Mouse (Mus musculus) leukemia stem cell, adult 10-12 weeks (primary cell): ENCODE results near the gene Pih1d1. TPM values are rescaled to one million over a fixed set of nuclear protein-coding genes. Genes with fewer than 3 reads are reported as not detected.

ENCODE experiments used
- polyA plus RNA-seq: library from polyadenylated mRNA; stranded (reverse); fragments of >175 nt; gene quantifications from 2 replicates; pipeline ENCODE4 v1.2.3, GENCODE M21; 2012; ENCODE audit warnings: low replicate concordance

The Pih1d1 gene
- 30.9 and 48.1 TPM in 2 replicates for polyA plus RNA-seq

DNA sequence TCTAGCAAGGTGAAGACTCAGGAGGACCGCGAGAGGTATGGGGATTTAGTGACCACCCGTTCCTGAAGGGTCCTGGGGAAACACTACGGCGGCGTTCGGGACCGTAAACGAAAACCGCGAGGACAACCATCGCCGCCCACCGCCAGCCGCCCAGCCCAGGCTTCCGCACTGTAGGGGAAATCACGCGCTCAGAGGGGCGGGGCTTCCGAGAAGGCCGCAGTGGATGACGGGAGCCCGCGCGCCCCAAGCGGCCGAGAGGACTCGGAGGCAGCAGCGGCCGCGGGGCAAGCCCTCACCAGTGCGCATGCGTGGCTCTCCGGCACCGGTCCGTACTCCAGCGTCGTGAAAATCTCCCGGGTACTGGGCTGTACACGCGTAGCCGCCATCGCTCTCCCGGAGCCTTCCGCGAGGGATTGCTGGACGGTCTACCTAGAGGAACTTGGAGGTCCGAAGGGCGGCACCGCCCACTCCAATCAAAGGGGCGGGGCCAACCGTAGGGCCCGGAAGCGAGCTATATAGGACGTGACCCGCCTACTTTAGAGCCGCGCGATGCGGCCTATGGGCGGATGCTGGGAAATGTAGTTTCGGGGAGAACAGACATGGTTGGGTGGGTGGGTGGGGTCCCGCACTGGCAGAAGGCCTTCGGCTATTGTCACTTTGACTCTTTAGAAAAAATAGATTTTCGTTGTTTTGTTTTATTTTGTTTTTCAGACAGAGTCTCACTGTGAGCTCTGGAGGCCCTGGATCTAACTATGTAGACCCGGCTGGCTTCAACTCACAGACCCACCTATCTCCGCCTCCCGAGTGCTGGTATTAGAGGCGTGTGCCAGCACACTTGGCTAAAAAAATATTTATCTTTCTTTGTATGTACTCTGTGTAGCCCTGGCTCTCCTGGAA lies at the start of gene Pih1d1, which contains the start of gene Aldh16a1:
Gene Pih1d1, plus strand, starts transcription at position 208 of the 897 bp plus-strand sequence.
Gene Aldh16a1, minus strand, starts transcription at position 489 of the 897 bp plus-strand sequence.

DNA sequence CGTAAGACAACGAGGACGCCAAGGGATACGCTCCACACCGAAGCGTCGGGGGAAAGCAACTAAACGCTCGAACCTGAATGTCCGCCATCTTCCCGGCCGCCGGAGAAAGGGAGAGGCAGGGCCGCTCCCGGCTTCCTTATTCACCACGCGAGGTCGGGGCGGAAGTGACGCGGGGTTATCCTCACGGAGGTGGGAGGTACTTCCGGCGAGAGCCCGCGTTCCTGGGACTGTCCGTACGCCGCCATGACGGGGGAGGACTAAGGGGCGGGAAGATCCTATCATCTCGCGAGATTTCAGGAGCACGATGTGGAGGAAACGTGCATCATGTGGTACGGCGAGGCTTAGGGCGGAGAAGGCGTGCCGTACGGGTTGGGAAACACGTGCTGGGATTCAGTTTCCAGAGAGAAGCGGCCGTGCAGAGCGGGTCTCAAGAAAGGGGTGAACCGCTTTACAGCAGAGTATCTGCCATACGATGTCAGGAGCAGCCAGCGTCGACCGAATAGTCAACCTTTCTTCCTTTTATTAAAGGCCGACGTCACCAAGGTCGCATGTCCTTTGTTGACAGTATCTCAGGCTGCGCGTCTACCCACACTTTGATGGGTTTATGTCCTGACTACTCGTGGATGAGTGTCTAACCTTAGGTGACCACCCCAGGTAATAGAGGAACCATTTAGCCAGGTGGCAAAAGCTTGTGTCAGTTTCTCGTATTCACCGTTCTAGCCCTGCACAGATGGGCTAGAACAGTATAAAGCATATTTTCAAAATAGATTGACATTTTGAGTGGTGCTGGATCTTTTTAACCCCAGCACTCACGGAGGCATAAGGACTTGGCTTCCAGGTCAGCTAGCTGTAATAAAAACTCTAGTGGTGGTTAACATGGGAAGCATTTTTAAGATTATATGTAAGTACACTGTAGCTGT lies 29.6 kb upstream of the Pih1d1 start, which contains the start of gene Rps11:
Gene Rps11, minus strand, starts transcription at position 216 of the 920 bp plus-strand sequence.

DNA sequence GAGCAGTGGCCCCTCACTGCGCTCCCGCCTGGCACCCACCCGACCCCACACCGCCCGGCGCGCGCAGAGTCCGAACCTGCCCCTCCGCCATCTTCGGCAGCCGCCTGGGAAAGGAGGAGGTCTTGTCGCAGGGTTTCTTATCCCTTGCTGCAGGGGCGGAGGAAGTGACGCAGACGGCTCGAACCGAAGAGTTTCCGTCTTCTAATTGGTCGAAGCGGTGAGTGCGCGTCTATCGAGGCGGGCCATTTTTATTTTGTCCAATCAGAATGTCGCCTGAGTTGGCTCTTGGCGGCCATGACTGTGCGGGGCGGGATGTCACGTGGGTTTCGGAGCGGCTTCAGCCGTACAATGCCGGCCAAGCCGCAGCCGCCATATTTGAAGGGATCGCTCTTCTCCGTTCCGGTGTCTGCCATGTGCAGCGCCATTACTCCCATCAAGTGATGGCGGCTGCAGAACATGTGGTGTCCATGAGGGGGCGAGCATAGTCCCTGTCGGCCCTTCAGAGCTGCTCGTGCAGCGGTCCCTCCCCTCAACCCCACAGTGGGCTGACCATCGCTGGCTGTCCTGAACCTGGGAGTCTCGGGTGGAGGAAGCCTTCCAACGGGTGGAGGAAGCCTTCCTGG lies 25.4 kb upstream of the Pih1d1 start, which contains the start of gene Rpl13a:
Gene Rpl13a, minus strand, starts transcription at position 138 of the 623 bp plus-strand sequence.

DNA sequence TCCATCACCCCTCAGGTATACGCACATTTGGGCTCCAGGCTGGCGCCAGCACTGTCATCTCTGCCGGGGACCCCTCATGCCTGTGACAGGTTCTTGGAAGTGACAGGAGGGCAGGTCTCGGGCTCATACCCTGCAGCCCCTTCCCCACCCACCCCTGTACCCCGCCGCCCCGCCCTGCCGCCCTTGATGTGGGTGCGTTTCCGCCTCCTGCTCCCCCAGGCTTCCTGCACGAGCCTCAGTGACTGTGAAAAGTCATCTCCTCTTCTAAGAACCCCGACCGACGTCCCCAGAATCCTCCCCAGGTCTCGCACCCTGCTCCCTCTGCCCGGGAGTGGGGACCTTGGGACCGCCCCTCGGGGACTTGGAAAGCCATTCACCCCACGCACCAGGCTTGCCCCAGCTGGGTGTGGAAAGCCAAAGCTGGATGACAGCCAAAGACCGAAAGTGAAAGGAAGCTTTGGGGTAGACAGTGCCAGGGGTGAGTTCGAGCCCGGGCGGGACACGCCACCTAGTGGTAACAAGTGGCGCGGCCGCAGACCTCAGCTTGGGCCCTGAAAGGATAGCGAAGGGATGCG lies 18.0 kb upstream of the Pih1d1 start, which contains the start of the genes Gm45713 and Flt3l:
Gene Gm45713, minus strand, starts transcription at position 239 of the 575 bp plus-strand sequence.
Gene Flt3l, minus strand, starts transcription at position 440 of the 575 bp plus-strand sequence.

DNA sequence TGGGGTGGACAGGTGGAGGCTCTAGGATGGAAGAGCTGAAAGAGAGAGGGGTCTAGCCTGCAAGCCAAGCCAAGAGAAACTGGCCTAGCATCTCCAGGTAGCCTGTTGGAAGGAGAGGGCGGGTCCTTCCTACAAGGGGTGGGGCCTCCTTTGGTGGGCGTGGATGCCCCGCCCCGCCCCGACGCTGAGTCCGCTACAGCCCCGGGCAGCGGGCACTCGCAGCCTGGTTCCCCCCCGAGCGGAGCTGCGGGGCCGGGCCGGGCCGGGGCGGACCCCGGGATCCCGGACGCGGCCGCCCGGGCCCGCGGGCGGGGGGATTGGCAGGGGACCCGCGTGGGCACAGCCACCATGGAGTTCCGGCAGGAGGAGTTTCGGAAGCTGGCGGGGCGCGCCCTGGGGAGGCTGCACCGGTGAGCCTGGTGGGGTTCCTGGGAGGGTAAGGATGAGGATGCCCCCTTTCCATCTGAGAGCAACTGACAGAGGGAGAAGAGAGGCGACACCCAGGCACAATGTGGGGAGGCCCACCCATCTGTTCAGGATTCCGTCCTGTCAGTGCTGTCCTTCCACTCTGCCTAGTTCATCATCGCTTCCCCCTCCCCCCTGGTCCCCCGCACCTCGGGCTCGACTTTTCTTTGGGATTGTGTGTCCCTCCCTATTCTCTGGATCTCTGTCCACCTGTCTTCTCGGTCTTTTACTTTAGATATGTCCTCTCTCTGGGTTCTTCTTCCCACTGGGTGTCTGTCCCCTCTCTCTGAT lies 9.8 kb downstream of the Pih1d1 start, which contains the start of gene Slc17a7:
Gene Slc17a7, plus strand, starts transcription at position 215 of the 756 bp plus-strand sequence.

DNA sequence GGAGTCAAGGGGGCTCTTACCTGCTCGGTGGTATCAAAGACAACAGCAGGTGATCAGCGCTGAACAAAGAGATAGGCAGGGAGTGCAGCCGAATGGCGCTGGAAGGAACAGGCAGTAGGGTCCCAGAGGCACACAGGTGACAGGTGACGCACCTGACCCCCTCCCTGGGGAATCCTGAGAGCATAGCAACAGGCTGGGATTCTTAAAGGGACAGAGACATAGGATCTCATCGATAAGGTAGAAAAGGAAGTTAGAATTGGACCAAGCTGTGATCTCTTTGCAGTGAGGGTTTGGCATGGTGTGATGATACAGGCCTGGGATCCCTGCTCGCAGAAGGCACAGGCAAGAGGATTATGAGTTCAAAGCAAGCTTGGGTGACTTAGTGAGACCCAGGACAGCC lies 25.4 kb downstream of the Pih1d1 start, which contains the start of gene Gfy:
Gene Gfy, minus strand, starts transcription at position 101 of the 400 bp plus-strand sequence.

DNA sequence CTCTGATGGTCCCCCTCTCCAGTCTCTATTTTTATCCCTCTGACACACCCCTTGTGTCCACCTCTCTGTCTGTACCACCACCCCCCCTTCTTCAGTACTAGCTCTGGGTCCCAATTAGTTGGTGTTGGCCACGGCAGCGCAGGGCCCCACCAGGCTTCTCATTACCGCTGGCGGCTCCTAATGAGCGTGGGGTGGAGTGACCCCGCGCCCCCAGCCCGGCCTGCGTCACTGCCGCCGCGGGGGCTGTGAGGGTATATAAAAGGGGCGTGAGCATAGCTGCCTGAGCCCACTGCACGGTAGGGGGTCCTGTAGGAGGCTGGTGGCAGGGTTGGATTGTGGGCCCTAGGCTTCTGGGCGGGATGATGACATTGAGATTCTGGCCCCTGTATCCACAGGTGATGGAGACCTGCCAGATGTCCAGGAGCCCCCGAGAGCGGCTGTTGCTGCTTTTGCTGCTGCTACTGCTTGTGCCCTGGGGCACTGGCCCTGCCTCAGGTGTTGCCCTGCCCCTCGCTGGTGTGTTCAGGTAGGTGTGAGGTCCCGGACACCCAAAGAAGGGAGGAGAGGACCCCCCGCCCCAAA lies 26.9 kb downstream of the Pih1d1 start, which contains the start of gene Pth2:
Gene Pth2, plus strand, starts transcription at position 100 of the 582 bp plus-strand sequence.

DNA sequence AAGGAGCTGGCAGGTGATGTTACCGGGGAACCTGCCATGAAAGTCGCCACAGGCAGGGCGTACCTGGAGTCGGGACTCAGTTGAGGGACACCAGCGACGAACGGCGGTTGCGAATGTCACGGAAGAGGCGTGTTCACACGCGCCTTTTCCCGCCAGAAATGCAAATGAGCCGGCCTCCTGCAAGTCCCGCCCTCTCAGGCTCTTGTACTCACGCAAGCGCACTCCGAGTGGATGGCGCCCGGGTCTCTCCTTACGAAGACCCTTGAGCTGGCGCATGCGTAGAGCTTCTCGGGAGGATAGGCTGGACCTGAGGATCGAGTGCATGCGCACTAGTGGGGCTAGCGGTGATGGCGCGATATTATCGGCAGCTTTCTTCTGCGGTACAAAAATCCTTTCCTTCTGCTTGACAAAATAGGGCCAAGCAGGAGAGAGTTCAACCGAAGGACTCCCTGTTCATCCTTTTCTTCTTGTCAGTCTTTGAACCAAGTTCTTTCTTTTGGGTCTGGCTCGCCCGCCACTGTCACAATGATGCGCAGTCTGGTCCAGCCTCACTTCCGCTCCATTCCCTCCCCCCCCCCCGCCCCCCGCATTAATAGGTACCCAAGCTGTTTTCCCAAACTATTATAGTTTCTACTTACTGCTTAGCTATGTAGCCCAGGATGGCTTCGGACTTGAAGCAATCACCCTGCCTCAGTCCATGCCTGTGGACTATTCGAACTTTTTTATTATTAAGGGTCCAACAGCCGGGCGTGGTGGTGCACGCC lies 50.5 kb downstream of the Pih1d1 start, which contains the start of gene Ccdc155:
Gene Ccdc155, minus strand, starts transcription at position 513 of the 764 bp plus-strand sequence.

Other genes starting within 250 kb of the Pih1d1 start
- 202 and 215 TPM in 2 replicates for gene Ap2a1, start 224.8 kb upstream of the Pih1d1 start, polyA plus RNA-seq
- 0.42 TPM in 1 of 2 replicates, not detected in the other for gene Tsks, start 211.1 kb upstream of the Pih1d1 start, polyA plus RNA-seq
- 12.5 and 13.7 TPM in 2 replicates for gene Cpt1c, start 179.5 kb upstream of the Pih1d1 start, polyA plus RNA-seq
- 27.7 and 67.9 TPM in 2 replicates for gene Prmt1, start 167.7 kb upstream of the Pih1d1 start, polyA plus RNA-seq
- gene Irf3, start 156.7 kb upstream of the Pih1d1 start, polyA plus RNA-seq, result 87.3 and 130 TPM in 2 replicates
- 87.8 and 102 TPM in 2 replicates for gene Bcl2l12, start 155.6 kb upstream of the Pih1d1 start, polyA plus RNA-seq
- gene Scaf1, start 137.9 kb upstream of the Pih1d1 start, polyA plus RNA-seq, result 217 and 410 TPM in 2 replicates
- 5.5 and 13.5 TPM in 2 replicates for gene Rras, start 136.3 kb upstream of the Pih1d1 start, polyA plus RNA-seq
- 79.4 and 112 TPM in 2 replicates for gene Prr12, start 101.4 kb upstream of the Pih1d1 start, polyA plus RNA-seq
- gene Nosip, start 91.9 kb upstream of the Pih1d1 start, polyA plus RNA-seq, result 116 and 136 TPM in 2 replicates
- 37.4 and 43.1 TPM in 2 replicates for gene Prrg2, start 91.6 kb upstream of the Pih1d1 start, polyA plus RNA-seq
- gene Rcn3, start 62.1 kb upstream of the Pih1d1 start, polyA plus RNA-seq, result 46.7 and 64.8 TPM in 2 replicates
- gene Fcgrt, start 50.5 kb upstream of the Pih1d1 start, polyA plus RNA-seq, result 110 and 181 TPM in 2 replicates
- gene Rps11, start 29.9 kb upstream of the Pih1d1 start, polyA plus RNA-seq, result 30.5 and 135 TPM in 2 replicates
- 3,721 and 5,411 TPM in 2 replicates for gene Rpl13a, start 25.5 kb upstream of the Pih1d1 start, polyA plus RNA-seq
- 0.19 and 1.7 TPM in 2 replicates for gene Gm45713, start 18.1 kb upstream of the Pih1d1 start, polyA plus RNA-seq
- gene Flt3l, start 17.9 kb upstream of the Pih1d1 start, polyA plus RNA-seq, result 27.9 and 74.5 TPM in 2 replicates
- gene Aldh16a1, start 281 bp downstream of the Pih1d1 start, polyA plus RNA-seq, result 59.4 and 89.2 TPM in 2 replicates
- gene Slc17a7, start 9.6 kb downstream of the Pih1d1 start, polyA plus RNA-seq, result 0.08 and 0.46 TPM in 2 replicates
- 0.24 and 4.6 TPM in 2 replicates for gene Gfy, start 25.3 kb downstream of the Pih1d1 start, polyA plus RNA-seq
- gene Pth2, start 26.7 kb downstream of the Pih1d1 start, polyA plus RNA-seq, result not detected in 2 replicates
- 1.1 and 1.2 TPM in 2 replicates for gene Ccdc155, start 50.6 kb downstream of the Pih1d1 start, polyA plus RNA-seq
- 46.7 and 92.2 TPM in 2 replicates for gene Dkkl1, start 57.8 kb downstream of the Pih1d1 start, polyA plus RNA-seq
- 1.1 and 1.3 TPM in 2 replicates for gene Tead2, start 61.5 kb downstream of the Pih1d1 start, polyA plus RNA-seq
- 162 and 431 TPM in 2 replicates for gene Cd37, start 84.8 kb downstream of the Pih1d1 start, polyA plus RNA-seq
- not detected in 2 replicates for gene Slc6a16, start 86.8 kb downstream of the Pih1d1 start, polyA plus RNA-seq
- 0.11 TPM in 1 of 2 replicates, not detected in the other for gene Slc6a21, start 123.2 kb downstream of the Pih1d1 start, polyA plus RNA-seq
- gene Trpm4, start 179.5 kb downstream of the Pih1d1 start, polyA plus RNA-seq, result 1.2 and 1.4 TPM in 2 replicates
- not detected in 2 replicates for gene Hrc, start 181.0 kb downstream of the Pih1d1 start, polyA plus RNA-seq
- gene Ppfia3, start 212.7 kb downstream of the Pih1d1 start, polyA plus RNA-seq, result 2.6 and 3.4 TPM in 2 replicates
- gene Lin7b, start 216.3 kb downstream of the Pih1d1 start, polyA plus RNA-seq, result 0.80 TPM in 1 of 2 replicates, not detected in the other
- gene Snrnp70, start 241.4 kb downstream of the Pih1d1 start, polyA plus RNA-seq, result 650 and 741 TPM in 2 replicates